Mouse (Mus musculus) brain, embryonic 14.5 days (tissue): ENCODE data around the gene Smim14.

Source experiments
- CTCF ChIP-seq: fragments of 200-500 bp; IDR thresholded peaks from 2 replicates; pipeline ENCODE4 v1.5.1; 2012; ENCODE audit warnings: inconsistent platforms, mild to moderate bottlenecking, moderate library complexity, borderline replicate concordance; ENCODE audit not compliant: insufficient read depth, insufficient read length; ENCODE audit errors: extremely low read depth
- POLR2A ChIP-seq: fragments of 200-500 bp; IDR thresholded peaks from 2 replicates; pipeline ENCODE4 v1.6.1; 2012; ENCODE audit warnings: mild to moderate bottlenecking, inconsistent platforms, borderline replicate concordance; ENCODE audit not compliant: poor library complexity, insufficient read depth, insufficient read length, severe bottlenecking; ENCODE audit errors: extremely low read depth

DNA sequence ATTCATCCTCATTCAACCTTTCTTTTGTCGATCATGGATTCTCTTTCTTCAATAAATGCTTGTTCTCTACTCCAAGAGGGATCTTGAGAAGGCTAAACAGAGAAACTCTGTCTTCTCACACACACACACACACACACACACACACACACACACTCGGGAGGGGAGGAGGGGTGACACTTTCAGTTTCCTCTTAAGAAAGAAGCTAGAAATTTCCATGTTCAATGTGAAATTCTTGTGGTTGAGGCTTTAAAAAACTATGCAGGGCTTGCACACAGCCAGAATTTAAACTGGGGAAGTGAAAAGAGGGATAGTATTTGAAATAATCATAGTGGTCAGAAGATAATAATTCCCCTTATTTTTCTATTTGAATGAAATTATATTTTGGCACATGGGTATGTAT, 61.2 kb downstream of the Smim14 start:
- TF ChIP-seq CTCF (no peak), POLR2A (no peak)
